ENCODE assay signal across 9 mouse cellular contexts in the genomic region with DNA sequence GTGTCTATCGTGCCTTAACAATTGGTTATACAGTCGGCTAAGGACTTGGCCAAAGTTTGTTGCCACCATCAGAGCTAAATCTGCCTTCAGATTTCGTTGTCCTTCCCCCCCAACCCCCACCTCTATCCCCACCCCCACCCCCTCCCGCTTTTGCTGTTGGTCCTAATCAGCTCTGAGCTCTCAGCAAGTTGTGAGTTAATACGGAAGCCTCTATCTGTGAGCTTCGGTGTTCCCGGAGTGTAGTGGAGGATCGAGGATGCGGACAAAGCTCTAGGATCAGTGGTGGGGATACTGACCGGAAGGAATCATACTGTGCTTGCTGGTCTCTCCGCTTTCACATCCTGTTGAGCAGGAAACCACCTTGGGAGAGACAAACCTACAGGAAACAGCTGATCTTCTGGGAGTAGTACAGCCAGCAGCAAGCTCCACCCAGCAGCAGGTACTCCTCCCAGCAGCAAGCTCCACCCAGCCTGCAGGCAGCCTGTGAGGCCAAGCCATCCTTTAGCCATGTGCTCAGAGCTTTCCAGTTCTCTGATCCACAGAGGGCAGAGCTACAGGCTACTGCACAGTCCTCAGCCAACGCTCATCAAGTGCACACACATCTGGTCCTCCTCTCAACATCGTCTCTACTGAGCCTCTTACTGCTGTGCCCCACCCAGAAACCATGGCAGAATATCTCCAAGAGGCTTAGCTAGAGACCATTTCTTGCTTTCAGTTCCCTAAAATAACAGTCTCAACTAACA. TPM values are rescaled to one million over a fixed set of nuclear protein-coding genes. Genes with fewer than 3 reads are reported as not detected.
DNase-seq lines count a peak whose midpoint lies in the region; ATAC-seq and TF ChIP-seq lines count a peak whose summit lies in the region.
"Had no signal": no experiment of that assay in that cellular context is flagged by ENCODE, and none has a peak within 500 bp of the region (broad histone marks: within the 10 kb centered on the region; RNA-seq: fewer than 3 reads in every experiment).

No protein-coding gene starts in this region.

- WGBS in kidney, postnatal 0 days: 70% methylated on average over 13 of the region's 13 CpGs

- ATAC-seq in kidney, postnatal 0 days (replicated peaks; ENCODE audit: low FRiP score, low read depth): peak; percentile 78

- no peaks in the 10 kb centered on the region for H3K4me1 ChIP-seq in kidney, postnatal 0 days (replicated peaks; ENCODE audit: insufficient read depth, low read length)
- H3K4me1 ChIP-seq in megakaryocyte, embryonic 14.5 days: peaks cover 12% of the 10 kb centered on the region

- no peak overlapping the region for H3K4me2 ChIP-seq in kidney, postnatal 0 days (ENCODE audit: low read length)
- H3K4me2 ChIP-seq: embryonic facial prominence, embryonic 13.5 days had no signal

- TF ChIP-seq CTCF in kidney, postnatal 0 days (IDR thresholded peaks at IDR 0.05; ENCODE audit: low read depth): no peak

- H3K4me3 ChIP-seq in kidney, postnatal 0 days (replicated peaks; ENCODE audit: low read depth, low read length): no peak overlapping the region
- peak overlapping the region; percentile 86 for H3K4me3 ChIP-seq in megakaryocyte, embryonic 14.5 days (replicated peaks)
- H3K4me3 ChIP-seq: embryonic facial prominence, embryonic 13.5 days had no signal

- no peak overlapping the region for H3K27ac ChIP-seq in kidney, postnatal 0 days
- H3K27ac ChIP-seq: embryonic facial prominence, embryonic 13.5 days had no signal

- no peak overlapping the region for H3K9ac ChIP-seq in kidney, postnatal 0 days (ENCODE audit: low read depth, low read length)
- H3K9ac ChIP-seq: embryonic facial prominence, embryonic 13.5 days had no signal

- DNase-seq in urinary bladder, postnatal 14 days (ENCODE audit: low spot score): peak; percentile 9
- no peak for DNase-seq in urinary bladder, adult 18-20 months (ENCODE audit: low spot score in 2 of 2)
- DNase-seq in gastrocnemius, postnatal 25 days: peak; percentile 64
- peak; percentile 44 for DNase-seq in kidney, postnatal 0 days (ENCODE audit: low spot score)
- peak; percentile 54 for DNase-seq in yolk sac, embryonic 10.5 days (ENCODE audit: low spot score)
- DNase-seq in ovary, postnatal 10 days (ENCODE audit: low spot score): no peak
- DNase-seq in right cerebral cortex, postnatal 14 days: no peak

- H3K9me3 ChIP-seq in kidney, postnatal 0 days (replicated peaks; ENCODE audit: low read length): no peaks in the 10 kb centered on the region
- no peaks in the 10 kb centered on the region for H3K9me3 ChIP-seq in megakaryocyte, embryonic 14.5 days
- H3K9me3 ChIP-seq: embryonic facial prominence, embryonic 13.5 days had no signal

- no peaks in the 10 kb centered on the region for H3K27me3 ChIP-seq in kidney, postnatal 0 days (ENCODE audit: insufficient read depth, low read length)
- H3K27me3 ChIP-seq in megakaryocyte, embryonic 14.5 days (replicated peaks): no peaks in the 10 kb centered on the region
- H3K27me3 ChIP-seq: embryonic facial prominence, embryonic 13.5 days had no signal

- no peaks in the 10 kb centered on the region for H3K36me3 ChIP-seq in kidney, postnatal 0 days (ENCODE audit: insufficient read depth, low read length)
- H3K36me3 ChIP-seq in megakaryocyte, embryonic 14.5 days (replicated peaks; ENCODE audit: low read length): no peaks in the 10 kb centered on the region
- H3K36me3 ChIP-seq: embryonic facial prominence, embryonic 13.5 days had no signal

RNA-seq across cellular contexts. Expression of gene Dpp4, which starts 28.9 kb away (rescaled TPM):
- 1 to 10 TPM; 4.5 to 7.0 TPM for total RNA-seq in gastrocnemius, postnatal 25 days (2021)
- polyA plus RNA-seq in kidney, postnatal 0 days (2015; fragmentation: Nextera tagmentation; extraction: Ambion mirVana): 87.8 and 97.9 TPM in 2 replicates
- not detected in 2 replicates for polyA plus RNA-seq in megakaryocyte, embryonic 14.5 days (2012; ENCODE audit: insufficient read depth, low replicate concordance)

RNA-seq across cellular contexts. Expression of gene Gcg, which starts 42.5 kb away (rescaled TPM):
- total RNA-seq in gastrocnemius, postnatal 25 days (2021): not detected
- not detected in 2 replicates for polyA plus RNA-seq in kidney, postnatal 0 days (2015; fragmentation: Nextera tagmentation; extraction: Ambion mirVana)
- polyA plus RNA-seq in megakaryocyte, embryonic 14.5 days (2012; ENCODE audit: insufficient read depth, low replicate concordance): not detected in 2 replicates
- polyA plus RNA-seq: embryonic facial prominence, embryonic 13.5 days had no signal

Comparison
In these comparisons a context has a peak if more than half of its experiments do, and no peak if none do; other contexts are left out.
1. DNase-seq: peak in urinary bladder, postnatal 14 days (single experiment), gastrocnemius, postnatal 25 days (single experiment), kidney, postnatal 0 days (single experiment) and yolk sac, embryonic 10.5 days (single experiment); none in urinary bladder, adult 18-20 months (0 of 2), ovary, postnatal 10 days (single experiment) and right cerebral cortex, postnatal 14 days (single experiment).
2. RNA of gene Dpp4, which starts 28.9 kb away (polyA plus RNA-seq): 87.8 to 97.9 TPM in kidney, postnatal 0 days; not detected in megakaryocyte, embryonic 14.5 days; every median in the first group is over 10 times any median in the second.